Mouse (Mus musculus) hindbrain, embryonic 11.5 days (tissue): ENCODE results near the gene Itgb7. TPM values are rescaled to one million over a fixed set of nuclear protein-coding genes. Genes with fewer than 3 reads are reported as not detected.

Experiments used
- ATAC-seq: fragments of 200-750 bp; cut with Nextera tagmentation; 2 replicates; pipeline ENCODE4 v1.8.0; 2017; ENCODE audit warnings: mild to moderate bottlenecking, moderate TSS enrichment, moderate library complexity; ENCODE audit not compliant: low FRiP score
- DNase-seq: peaks from one replicate; pipeline ENCODE4 v3.0.0-alpha.2; 2015; ENCODE audit warnings: low spot score
- H3K27ac ChIP-seq: fragments of 300-500 bp; sonication (generic); 2 replicates; pipeline ENCODE4 v1.5.1; 2014; ENCODE audit warnings: mild to moderate bottlenecking, low read depth, low read length
- H3K27me3 ChIP-seq: fragments of 300-500 bp; sonication (generic); 2 replicates; pipeline ENCODE4 v1.6.1; 2014; ENCODE audit warnings: mild to moderate bottlenecking, low read length, moderate library complexity, mixed read lengths; ENCODE audit not compliant: control insufficient read depth, insufficient read depth
- H3K36me3 ChIP-seq: fragments of 300-500 bp; sonication (generic); 2 replicates; pipeline ENCODE4 v1.6.1; 2014; ENCODE audit warnings: mild to moderate bottlenecking, low read length, moderate library complexity, mixed read lengths; ENCODE audit not compliant: control insufficient read depth, insufficient read depth
- H3K4me1 ChIP-seq: fragments of 300-500 bp; sonication (generic); replicated peaks from 2 replicates; pipeline ENCODE4 v1.6.1; 2014; ENCODE audit warnings: low read length, mixed read lengths; ENCODE audit not compliant: control insufficient read depth, insufficient read depth
- H3K4me2 ChIP-seq: fragments of 300-500 bp; sonication (generic); replicated peaks from 2 replicates; pipeline ENCODE4 v1.6.1; 2014; ENCODE audit warnings: mild to moderate bottlenecking, low read depth, low read length
- H3K4me3 ChIP-seq: fragments of 300-500 bp; sonication (generic); 2 replicates; pipeline ENCODE4 v1.5.1; 2014; ENCODE audit warnings: low read depth, low read length
- H3K9ac ChIP-seq: fragments of 300-500 bp; sonication (generic); 2 replicates; pipeline ENCODE4 v1.6.1; 2014; ENCODE audit warnings: low read depth, low read length
- H3K9me3 ChIP-seq: fragments of 300-500 bp; sonication (generic); 2 replicates; pipeline ENCODE4 v1.6.1; 2016; ENCODE audit warnings: low read length; ENCODE audit not compliant: control insufficient read depth
- WGBS: fragments of 180-500 bp; shearing (Covaris S2); extraction: QIAGEN DNeasy Blood & Tissue Kit; methylation state at CpG from one replicate; pipeline ENCODE4 v1.1.7; 2014; 5-methylcytosine and 5-hydroxymethylcytosine counted together
- polyA plus RNA-seq: library from polyadenylated mRNA; unstranded; fragments of >200 nt; fragmentation: Nextera tagmentation; extraction: Ambion mirVana; gene quantifications from 2 replicates; pipeline ENCODE4 v1.2.1, GENCODE M21; 2014

Gene Itgb7
- polyA plus RNA-seq, 1 experiment from 2014 or later, result 1.1 TPM

- no peak for DNase-seq
- Histone ChIP-seq H3K9me3 (no peaks in the 10 kb centered on the region), H3K4me2 (no peak overlapping the region), H3K36me3 (no peaks in the 10 kb centered on the region), H3K27ac (no peak overlapping the region), H3K9ac (no peak overlapping the region), H3K4me3 (no peak overlapping the region), H3K27me3 (peaks cover 12% of the 10 kb centered on the region), H3K4me1 (no peaks in the 10 kb centered on the region)
- ATAC-seq, result no peak
- 64% methylated on average over 10 of the region's 10 CpGs for WGBS
Measured at GRCm38 (mm10) chr15:102222386-102222785, 9.4 kb downstream of the Itgb7 start.

- peaks cover 3% of the 10 kb centered on the region; the same call in 1 of the 2 replicates for H3K36me3 ChIP-seq
- H3K4me1 ChIP-seq, result no peaks in the 10 kb centered on the region
- no peaks in the 10 kb centered on the region for H3K27me3 ChIP-seq
- no peak overlapping the region for H3K9ac ChIP-seq
- no peak overlapping the region for H3K4me3 ChIP-seq
- DNase-seq (no peak), ATAC-seq (no peak)
- H3K9me3 ChIP-seq, result no peaks in the 10 kb centered on the region
- H3K27ac ChIP-seq, result no peak overlapping the region
- WGBS, result 89% methylated on average over 7 of the region's 7 CpGs
- H3K4me2 ChIP-seq, result no peak overlapping the region
Measured at GRCm38 (mm10) chr15:102217325-102217724, 14.4 kb downstream of the Itgb7 start.

DNA sequence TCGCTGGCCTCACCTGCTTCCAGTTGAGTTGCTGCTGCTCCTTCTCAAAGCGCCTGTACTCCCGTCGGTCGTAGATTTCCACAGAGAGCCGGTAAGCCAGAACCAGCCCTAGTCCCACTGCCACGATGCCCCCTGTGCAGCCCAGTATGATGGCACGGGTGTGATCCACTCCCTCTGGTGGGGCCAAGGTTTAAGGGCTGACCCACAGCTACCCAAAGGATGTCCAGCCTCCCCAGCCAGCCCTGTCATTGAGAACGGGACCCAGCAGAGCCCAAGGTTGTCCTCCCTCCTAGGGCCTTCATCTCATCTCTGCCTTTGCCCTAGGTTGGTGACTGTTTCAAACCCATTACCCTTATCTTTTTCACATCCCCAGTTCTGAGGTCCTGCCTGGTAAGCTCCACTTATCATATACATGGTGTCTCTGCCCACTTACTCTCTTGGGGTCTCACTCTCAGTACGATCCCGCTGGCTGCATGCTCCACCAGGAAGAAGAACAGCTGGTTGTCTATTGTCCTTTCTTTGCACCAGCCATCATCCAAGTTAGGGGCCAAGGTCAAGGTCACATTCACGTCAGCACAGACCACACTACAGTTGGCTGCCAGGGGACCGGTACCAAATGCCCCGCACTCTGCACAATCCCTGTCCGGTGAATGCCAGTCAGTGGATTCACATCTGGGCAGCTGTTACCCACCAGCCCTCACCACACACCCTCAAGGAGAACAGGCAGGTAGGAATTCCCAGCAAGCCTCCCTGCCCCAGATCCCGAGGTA is 15.1 kb downstream of the Itgb7 start:
- H3K4me3 ChIP-seq, result no peak overlapping the region
- WGBS, result 82% methylated on average over 16 of the region's 16 CpGs
- H3K36me3 ChIP-seq, result peaks cover 3% of the 10 kb centered on the region; the same call in 1 of the 2 replicates
- no peaks in the 10 kb centered on the region for H3K9me3 ChIP-seq
- no peak overlapping the region for H3K4me2 ChIP-seq
- H3K4me1 ChIP-seq, result no peaks in the 10 kb centered on the region
- DNase-seq (no peak), ATAC-seq (no peak)
- no peaks in the 10 kb centered on the region for H3K27me3 ChIP-seq
- no peak overlapping the region for H3K9ac ChIP-seq
- H3K27ac ChIP-seq, result no peak overlapping the region

DNA sequence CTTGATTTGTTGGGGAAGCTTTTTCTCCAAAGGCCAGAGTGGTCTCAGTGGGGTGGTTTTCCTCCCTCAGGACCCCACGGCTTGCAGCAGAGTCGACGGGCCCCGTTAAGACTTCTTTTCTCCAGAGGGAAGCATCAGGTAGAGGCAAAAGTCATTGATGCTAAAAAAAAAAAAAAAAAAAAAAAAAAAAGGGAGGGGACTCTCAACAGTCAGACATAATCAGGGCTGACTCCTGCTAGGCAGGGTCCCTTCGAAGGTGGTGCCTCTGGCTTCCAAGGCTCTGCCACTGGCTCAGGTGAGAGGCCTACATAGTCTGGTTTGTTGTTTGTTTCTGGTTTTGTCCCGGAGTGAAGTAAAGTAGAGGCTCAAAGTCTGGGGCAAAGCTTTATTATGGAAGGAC is 16.1 kb downstream of the Itgb7 start:
- no peak for DNase-seq
- Histone ChIP-seq H3K27me3 (no peaks in the 10 kb centered on the region), H3K9me3 (no peaks in the 10 kb centered on the region), H3K9ac (no peak overlapping the region), H3K4me2 (no peak overlapping the region), H3K36me3 (peaks cover 3% of the 10 kb centered on the region; the same call in 1 of the 2 replicates), H3K4me3 (no peak overlapping the region), H3K27ac (no peak overlapping the region), H3K4me1 (no peaks in the 10 kb centered on the region)
- WGBS, result 74% methylated on average over 6 of the region's 6 CpGs
- ATAC-seq, result no peak

DNA sequence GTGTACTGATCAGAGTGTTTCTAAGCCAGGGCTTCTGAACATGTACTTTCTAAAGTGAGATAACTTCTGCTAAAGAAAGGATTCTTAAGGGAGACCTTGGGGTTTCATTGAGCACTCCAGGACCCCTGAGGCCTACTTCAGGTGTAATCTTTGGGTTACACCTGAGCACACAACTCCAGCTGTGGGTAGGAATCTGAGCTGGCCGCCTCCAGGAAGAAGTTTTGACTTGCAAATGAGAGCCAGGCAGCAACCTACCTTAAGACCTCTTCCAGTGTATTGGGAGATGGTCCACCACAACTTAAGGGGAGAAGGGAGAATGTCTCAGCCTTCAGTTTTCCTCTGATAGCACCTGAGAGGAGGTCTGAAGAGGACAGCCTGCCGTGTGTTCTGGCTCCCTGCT is 17.6 kb downstream of the Itgb7 start:
- H3K36me3 ChIP-seq, result peaks cover 3% of the 10 kb centered on the region; the same call in 1 of the 2 replicates
- H3K4me3 ChIP-seq, result no peak overlapping the region
- no peak overlapping the region for H3K9ac ChIP-seq
- no peaks in the 10 kb centered on the region for H3K4me1 ChIP-seq
- no peak overlapping the region for H3K4me2 ChIP-seq
- no peak for ATAC-seq
- no peaks in the 10 kb centered on the region for H3K27me3 ChIP-seq
- no peak overlapping the region for H3K27ac ChIP-seq
- WGBS, result 46% methylated on average over 2 of the region's 2 CpGs
- no peaks in the 10 kb centered on the region for H3K9me3 ChIP-seq
- no peak for DNase-seq

DNA sequence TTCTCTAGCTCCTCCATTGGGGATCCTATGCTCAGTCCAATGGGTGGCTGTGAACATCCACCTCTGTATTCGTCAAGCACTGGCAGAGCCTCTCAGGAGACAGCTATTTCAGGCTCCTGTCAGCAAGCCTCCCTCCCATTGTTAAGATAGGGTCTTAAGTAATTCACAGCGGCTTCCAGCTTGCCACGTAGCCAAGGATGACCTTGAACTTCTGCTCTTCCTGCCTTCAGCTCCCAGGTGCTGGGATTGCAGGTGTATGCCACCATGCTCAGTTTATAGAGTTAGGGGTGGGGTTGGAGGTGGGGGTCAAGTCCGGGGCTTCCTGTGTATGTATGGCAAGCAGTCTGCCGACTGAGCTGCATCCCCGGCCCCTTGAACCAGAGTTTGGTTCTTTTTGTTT is 19.8 kb downstream of the Itgb7 start:
- Histone ChIP-seq H3K9me3 (no peaks in the 10 kb centered on the region), H3K27me3 (no peaks in the 10 kb centered on the region), H3K36me3 (peaks cover 15% of the 10 kb centered on the region), H3K4me3 (no peak overlapping the region), H3K4me1 (no peaks in the 10 kb centered on the region), H3K4me2 (no peak overlapping the region), H3K27ac (no peak overlapping the region), H3K9ac (no peak overlapping the region)
- 87% methylated on average over 6 of the region's 6 CpGs for WGBS
- no peak for ATAC-seq
- no peak for DNase-seq

- DNase-seq (no peak), ATAC-seq (no peak)
- Histone ChIP-seq H3K4me3 (no peak overlapping the region), H3K36me3 (peaks cover 15% of the 10 kb centered on the region), H3K27ac (no peak overlapping the region), H3K4me1 (no peaks in the 10 kb centered on the region), H3K4me2 (no peak overlapping the region), H3K9ac (no peak overlapping the region), H3K27me3 (no peaks in the 10 kb centered on the region), H3K9me3 (no peaks in the 10 kb centered on the region)
- 96% methylated on average over 4 of the region's 4 CpGs for whole genome bisulfite sequencing
Measured at GRCm38 (mm10) chr15:102210816-102211215, 20.9 kb downstream of the Itgb7 start.

- Histone ChIP-seq H3K4me3 (no peak overlapping the region), H3K4me1 (peaks cover 8% of the 10 kb centered on the region), H3K9me3 (no peaks in the 10 kb centered on the region), H3K36me3 (peaks cover 15% of the 10 kb centered on the region), H3K27ac (no peak overlapping the region), H3K4me2 (no peak overlapping the region), H3K27me3 (no peaks in the 10 kb centered on the region), H3K9ac (no peak overlapping the region)
- ATAC-seq (no peak), DNase-seq (no peak)
- WGBS, result 95% methylated on average over 8 of the region's 8 CpGs
Measured at GRCm38 (mm10) chr15:102209114-102209513, 22.6 kb downstream of the Itgb7 start.

- Histone ChIP-seq H3K27me3 (no peaks in the 10 kb centered on the region), H3K9me3 (no peaks in the 10 kb centered on the region), H3K4me3 (no peak overlapping the region), H3K4me1 (peaks cover 8% of the 10 kb centered on the region), H3K4me2 (no peak overlapping the region), H3K27ac (no peak overlapping the region), H3K9ac (no peak overlapping the region), H3K36me3 (peaks cover 15% of the 10 kb centered on the region)
- ATAC-seq (no peak), DNase-seq (no peak)
- 95% methylated on average over 9 of the region's 9 CpGs for WGBS
Measured at GRCm38 (mm10) chr15:102208092-102208561, 23.6 kb downstream of the Itgb7 start.
